Mouse (Mus musculus): Measurements from ENCODE around the gene Iars2. TPM values are rescaled to one million over a fixed set of nuclear protein-coding genes. Genes with fewer than 3 reads are reported as not detected.

Iars2 gene
- polyA plus RNA-seq, 1 experiment = 72.7 TPM

- H3K4me1 ChIP-seq (ENCODE audit: control insufficient read depth, insufficient read depth, insufficient read length, low read length) = no peaks in the 10 kb centered on the region
- H3K27ac ChIP-seq (replicated peaks; ENCODE audit: low read depth, low read length) = no peak overlapping the region
- H3K4me3 ChIP-seq (ENCODE audit: insufficient read depth, low read depth, low read length) = no peak overlapping the region
Measured at GRCm38 (mm10) chr1:185277022-185277421, 52.2 kb downstream of the Iars2 start.

GRCm38 (mm10) chr1:185275976-185276375, 53.2 kb downstream of the Iars2 start:
- Histone ChIP-seq H3K27ac (replicated peaks; ENCODE audit: low read depth, low read length) (no peak overlapping the region), H3K4me3 (ENCODE audit: insufficient read depth, low read depth, low read length) (no peak overlapping the region), H3K4me1 (ENCODE audit: control insufficient read depth, insufficient read depth, insufficient read length, low read length) (no peaks in the 10 kb centered on the region)

- no peaks in the 10 kb centered on the region for H3K4me1 ChIP-seq (ENCODE audit: control insufficient read depth, insufficient read depth, insufficient read length, low read length)
- no peak overlapping the region for H3K27ac ChIP-seq (replicated peaks; ENCODE audit: low read depth, low read length)
- no peak overlapping the region for H3K4me3 ChIP-seq (ENCODE audit: insufficient read depth, low read depth, low read length)
Measured at GRCm38 (mm10) chr1:185274819-185275545, 54.2 kb downstream of the Iars2 start.

GRCm38 (mm10) chr1:185271373-185271772, 57.8 kb downstream of the Iars2 start:
- Histone ChIP-seq H3K27ac (replicated peaks; ENCODE audit: low read depth, low read length) (no peak overlapping the region), H3K4me1 (ENCODE audit: control insufficient read depth, insufficient read depth, insufficient read length, low read length) (no peaks in the 10 kb centered on the region), H3K4me3 (ENCODE audit: insufficient read depth, low read depth, low read length) (no peak overlapping the region)

- no peak overlapping the region for H3K4me3 ChIP-seq (ENCODE audit: insufficient read depth, low read depth, low read length)
- no peak overlapping the region for H3K27ac ChIP-seq (replicated peaks; ENCODE audit: low read depth, low read length)
- H3K4me1 ChIP-seq (ENCODE audit: control insufficient read depth, insufficient read depth, insufficient read length, low read length) = no peaks in the 10 kb centered on the region
Measured at GRCm38 (mm10) chr1:185270403-185271097, 58.6 kb downstream of the Iars2 start.

- H3K27ac ChIP-seq (replicated peaks; ENCODE audit: low read depth, low read length) = no peak overlapping the region
- no peak overlapping the region for H3K4me3 ChIP-seq (ENCODE audit: insufficient read depth, low read depth, low read length)
- no peaks in the 10 kb centered on the region for H3K4me1 ChIP-seq (ENCODE audit: control insufficient read depth, insufficient read depth, insufficient read length, low read length)
Measured at GRCm38 (mm10) chr1:185268675-185269074, 60.5 kb downstream of the Iars2 start.

- H3K4me1 ChIP-seq (ENCODE audit: control insufficient read depth, insufficient read depth, insufficient read length, low read length) = no peaks in the 10 kb centered on the region
- no peak overlapping the region for H3K27ac ChIP-seq (replicated peaks; ENCODE audit: low read depth, low read length)
- H3K4me3 ChIP-seq (ENCODE audit: insufficient read depth, low read depth, low read length) = no peak overlapping the region
Measured at GRCm38 (mm10) chr1:185262565-185262964, 66.6 kb downstream of the Iars2 start.

GRCm38 (mm10) chr1:185256753-185257152, 72.4 kb downstream of the Iars2 start:
- Histone ChIP-seq H3K27ac (replicated peaks; ENCODE audit: low read depth, low read length) (no peak overlapping the region), H3K4me3 (ENCODE audit: insufficient read depth, low read depth, low read length) (no peak overlapping the region), H3K4me1 (ENCODE audit: control insufficient read depth, insufficient read depth, insufficient read length, low read length) (no peaks in the 10 kb centered on the region)

GRCm38 (mm10) chr1:185255336-185255735, 73.9 kb downstream of the Iars2 start:
- Histone ChIP-seq H3K4me1 (ENCODE audit: control insufficient read depth, insufficient read depth, insufficient read length, low read length) (no peaks in the 10 kb centered on the region), H3K4me3 (ENCODE audit: insufficient read depth, low read depth, low read length) (no peak overlapping the region), H3K27ac (replicated peaks; ENCODE audit: low read depth, low read length) (no peak overlapping the region)

GRCm38 (mm10) chr1:185253140-185253892, 75.9 kb downstream of the Iars2 start:
- Histone ChIP-seq H3K4me3 (ENCODE audit: insufficient read depth, low read depth, low read length) (no peak overlapping the region), H3K4me1 (ENCODE audit: control insufficient read depth, insufficient read depth, insufficient read length, low read length) (no peaks in the 10 kb centered on the region), H3K27ac (replicated peaks; ENCODE audit: low read depth, low read length) (no peak overlapping the region)

GRCm38 (mm10) chr1:185252351-185252750, 76.8 kb downstream of the Iars2 start:
- Histone ChIP-seq H3K4me3 (ENCODE audit: insufficient read depth, low read depth, low read length) (no peak overlapping the region), H3K4me1 (ENCODE audit: control insufficient read depth, insufficient read depth, insufficient read length, low read length) (no peaks in the 10 kb centered on the region), H3K27ac (replicated peaks; ENCODE audit: low read depth, low read length) (no peak overlapping the region)

GRCm38 (mm10) chr1:185248728-185249127, 80.5 kb downstream of the Iars2 start:
- H3K4me1 ChIP-seq (ENCODE audit: control insufficient read depth, insufficient read depth, insufficient read length, low read length) = no peaks in the 10 kb centered on the region
- no peak overlapping the region for H3K27ac ChIP-seq (replicated peaks; ENCODE audit: low read depth, low read length)
- H3K4me3 ChIP-seq (ENCODE audit: insufficient read depth, low read depth, low read length) = no peak overlapping the region

GRCm38 (mm10) chr1:185247429-185248085, 81.6 kb downstream of the Iars2 start:
- Histone ChIP-seq H3K27ac (replicated peaks; ENCODE audit: low read depth, low read length) (no peak overlapping the region), H3K4me1 (ENCODE audit: control insufficient read depth, insufficient read depth, insufficient read length, low read length) (no peaks in the 10 kb centered on the region), H3K4me3 (ENCODE audit: insufficient read depth, low read depth, low read length) (no peak overlapping the region)

- Histone ChIP-seq H3K4me1 (ENCODE audit: control insufficient read depth, insufficient read depth, insufficient read length, low read length) (no peaks in the 10 kb centered on the region), H3K27ac (replicated peaks; ENCODE audit: low read depth, low read length) (no peak overlapping the region), H3K4me3 (ENCODE audit: insufficient read depth, low read depth, low read length) (no peak overlapping the region)
Measured at GRCm38 (mm10) chr1:185245456-185245855, 83.7 kb downstream of the Iars2 start.

GRCm38 (mm10) chr1:185243013-185243412, 86.2 kb downstream of the Iars2 start:
- Histone ChIP-seq H3K4me3 (ENCODE audit: insufficient read depth, low read depth, low read length) (no peak overlapping the region), H3K27ac (replicated peaks; ENCODE audit: low read depth, low read length) (no peak overlapping the region), H3K4me1 (ENCODE audit: control insufficient read depth, insufficient read depth, insufficient read length, low read length) (no peaks in the 10 kb centered on the region)

Measured in brown adipose tissue, adult 24 weeks (tissue).